Mouse (Mus musculus) olfactory bulb, adult 2 months (tissue): ENCODE data around the gene Gm6592.

Source experiments
- CTCF ChIP-seq: fragments of 200-500 bp; IDR thresholded peaks from 2 replicates; pipeline ENCODE4 v1.5.1; 2012; ENCODE audit warnings: low read depth, mild to moderate bottlenecking, low read length, moderate library complexity; ENCODE audit not compliant: insufficient read depth
- POLR2A ChIP-seq: fragments of 200-500 bp; IDR thresholded peaks from 2 replicates; pipeline ENCODE4 v1.6.1; 2012; ENCODE audit warnings: mild to moderate bottlenecking, low read depth, low read length, moderate library complexity; ENCODE audit not compliant: insufficient read depth

- TF ChIP-seq CTCF, result no peak
- TF ChIP-seq POLR2A, result 0 out of 2 replicates have a peak, but pooled peaks have one; percentile 24
Observed at GRCm38 (mm10) chrX:8892343-8893155, 48.8 kb downstream of the Gm6592 start, which contains the start of gene B630019K06Rik.
